Mouse (Mus musculus) heart, embryonic 11.5 days (tissue): ENCODE measurements around the gene Map2k6. TPM values are rescaled to one million over a fixed set of nuclear protein-coding genes. Genes with fewer than 3 reads are reported as not detected.

Experiments
- ATAC-seq: fragments of 200-750 bp; cut with Nextera tagmentation; replicated peaks from 2 replicates; pipeline ENCODE4 v1.8.0; 2017; ENCODE audit warnings: moderate library complexity; ENCODE audit not compliant: insufficient number of reproducible peaks, low FRiP score, low TSS enrichment
- H3K27ac ChIP-seq: fragments of 300-500 bp; sonication (generic); 2 replicates; pipeline ENCODE4 v1.5.1; 2014; ENCODE audit warnings: mild to moderate bottlenecking, low read depth, low read length
- H3K27me3 ChIP-seq: fragments of 300-500 bp; sonication (generic); 2 replicates; pipeline ENCODE4 v1.6.1; 2014; ENCODE audit warnings: mild to moderate bottlenecking, low read length, mixed read lengths; ENCODE audit not compliant: control insufficient read depth, insufficient read depth
- H3K36me3 ChIP-seq: fragments of 300-500 bp; sonication (generic); 2 replicates; pipeline ENCODE4 v1.6.1; 2014; ENCODE audit warnings: mild to moderate bottlenecking, low read length, moderate library complexity, mixed read lengths; ENCODE audit not compliant: control insufficient read depth, insufficient read depth
- H3K4me1 ChIP-seq: fragments of 300-500 bp; sonication (generic); 2 replicates; pipeline ENCODE4 v1.6.1; 2014; ENCODE audit warnings: low read length; ENCODE audit not compliant: control insufficient read depth, insufficient read depth
- H3K4me2 ChIP-seq: fragments of 300-500 bp; sonication (generic); 2 replicates; pipeline ENCODE4 v1.6.1; 2014; ENCODE audit warnings: mild to moderate bottlenecking, moderate library complexity
- H3K4me3 ChIP-seq: fragments of 300-500 bp; sonication (generic); 2 replicates; pipeline ENCODE4 v1.5.1; 2014; ENCODE audit warnings: low read depth, low read length
- H3K9ac ChIP-seq: fragments of 300-500 bp; sonication (generic); 2 replicates; pipeline ENCODE4 v1.6.1; 2014; ENCODE audit warnings: mild to moderate bottlenecking, low read depth, low read length, moderate library complexity
- H3K9me3 ChIP-seq: fragments of 300-500 bp; sonication (generic); replicated peaks from 2 replicates; pipeline ENCODE4 v1.6.1; 2016; ENCODE audit warnings: low read length; ENCODE audit not compliant: control insufficient read depth
- WGBS: fragments of 180-500 bp; shearing (Covaris S2); extraction: QIAGEN DNeasy Blood & Tissue Kit; methylation state at CpG from one replicate; pipeline ENCODE4 v1.1.7; 2014; ENCODE audit not compliant: insufficient replicate concordance; 5-methylcytosine and 5-hydroxymethylcytosine counted together
- polyA plus RNA-seq: library from polyadenylated mRNA; unstranded; fragments of >200 nt; fragmentation: Nextera tagmentation; extraction: Ambion mirVana; gene quantifications from 2 replicates; pipeline ENCODE4 v1.2.1, GENCODE M21; 2014

The Map2k6 gene
- polyA plus RNA-seq, 1 experiment from 2014 or later = 16.7 TPM

GRCm38 (mm10) chr11:110435839-110436556 is 37.1 kb downstream of the Map2k6 start:
- H3K27me3 ChIP-seq = no peaks in the 10 kb centered on the region
- H3K9ac ChIP-seq = no peak overlapping the region
- WGBS = 70% methylated on average over 7 of the region's 8 CpGs
- ATAC-seq = no peak
- H3K4me2 ChIP-seq = no peak overlapping the region
- no peak overlapping the region for H3K27ac ChIP-seq
- no peak overlapping the region for H3K4me3 ChIP-seq
- no peaks in the 10 kb centered on the region for H3K36me3 ChIP-seq
- H3K9me3 ChIP-seq = no peaks in the 10 kb centered on the region
- H3K4me1 ChIP-seq = no peaks in the 10 kb centered on the region

DNA sequence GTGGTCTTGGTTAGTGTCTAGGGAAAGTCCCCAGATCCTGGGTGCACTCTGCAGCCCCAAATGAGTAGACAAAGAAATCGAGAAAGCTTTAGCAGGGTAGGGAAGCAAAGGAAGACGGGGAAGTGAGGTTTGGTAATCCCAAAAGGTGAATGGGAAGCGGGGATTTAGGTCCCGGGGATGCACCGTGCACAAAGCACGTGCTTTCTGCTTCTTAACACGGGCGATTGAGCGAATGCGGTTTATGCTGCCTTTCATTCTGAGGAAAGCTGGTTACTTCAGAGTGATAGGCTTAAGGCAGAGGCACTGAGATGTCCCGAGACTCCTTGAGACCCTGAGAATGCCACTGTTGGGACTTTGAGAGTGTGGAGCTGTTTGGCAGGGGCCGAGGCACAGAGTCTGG is 38.1 kb downstream of the Map2k6 start:
- WGBS = 71% methylated on average over 12 of the region's 12 CpGs
- Histone ChIP-seq H3K27ac (no peak overlapping the region), H3K9ac (no peak overlapping the region)

DNA sequence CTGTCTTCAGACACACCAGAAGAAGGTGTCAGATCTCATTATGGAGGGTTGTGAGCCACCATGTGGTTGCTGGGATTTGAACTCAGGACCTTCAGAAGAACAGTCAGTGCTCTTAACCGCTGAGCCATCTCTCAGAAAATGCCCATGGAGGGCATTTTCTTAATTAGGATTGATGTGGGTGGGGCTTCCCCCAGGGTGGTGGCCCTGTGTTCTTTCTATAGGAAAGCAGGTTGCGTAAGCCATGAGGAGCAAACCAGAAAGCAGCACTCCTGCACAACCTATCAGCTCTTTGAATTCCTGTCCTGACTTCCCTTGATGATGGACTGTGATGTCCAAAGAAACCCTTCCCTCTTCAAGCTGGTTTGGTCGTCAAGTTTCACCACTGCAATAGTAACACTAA is 39.2 kb downstream of the Map2k6 start:
- no peak overlapping the region for H3K9ac ChIP-seq
- H3K36me3 ChIP-seq = no peaks in the 10 kb centered on the region
- H3K4me3 ChIP-seq = no peak overlapping the region
- no peak overlapping the region for H3K27ac ChIP-seq
- no peaks in the 10 kb centered on the region for H3K27me3 ChIP-seq
- H3K9me3 ChIP-seq = no peaks in the 10 kb centered on the region
- ATAC-seq = no peak
- H3K4me2 ChIP-seq = no peak overlapping the region
- 88% methylated on average over 3 of the region's 3 CpGs for WGBS
- H3K4me1 ChIP-seq = no peaks in the 10 kb centered on the region

More for the DNA sequence above, 38.1 kb downstream of the Map2k6 start:
- Histone ChIP-seq H3K9me3 (no peaks in the 10 kb centered on the region), H3K36me3 (no peaks in the 10 kb centered on the region), H3K4me3 (no peak overlapping the region), H3K4me2 (no peak overlapping the region), H3K27me3 (no peaks in the 10 kb centered on the region), H3K4me1 (no peaks in the 10 kb centered on the region)
- ATAC-seq = no peak

GRCm38 (mm10) chr11:110438700-110439296 is 39.9 kb downstream of the Map2k6 start:
- no peak overlapping the region for H3K4me3 ChIP-seq
- no peaks in the 10 kb centered on the region for H3K4me1 ChIP-seq
- H3K4me2 ChIP-seq = no peak overlapping the region
- H3K9me3 ChIP-seq = no peaks in the 10 kb centered on the region
- ATAC-seq = no peak
- no peaks in the 10 kb centered on the region for H3K36me3 ChIP-seq
- H3K27ac ChIP-seq = no peak overlapping the region
- no peaks in the 10 kb centered on the region for H3K27me3 ChIP-seq
- WGBS = 63% methylated on average over 4 of the region's 4 CpGs
- no peak overlapping the region for H3K9ac ChIP-seq

DNA sequence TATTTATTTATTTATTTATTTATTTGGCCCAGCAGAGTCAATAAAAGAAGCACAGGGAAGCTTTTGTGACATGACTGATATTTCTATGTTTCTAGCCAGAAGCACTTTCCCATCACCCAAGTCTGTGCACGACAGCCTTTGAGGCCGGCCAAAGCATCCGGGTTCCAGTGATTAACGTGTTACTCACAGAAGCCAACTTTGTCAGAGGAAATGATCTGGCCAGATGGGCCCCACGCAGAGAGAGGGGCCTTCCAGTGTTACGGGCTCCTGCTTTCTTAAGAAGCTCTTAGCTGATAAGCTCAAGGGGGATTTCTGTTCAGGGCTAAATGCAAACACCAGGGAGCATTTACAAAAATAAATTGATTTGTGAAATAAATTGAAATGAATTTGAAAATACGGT is 40.4 kb downstream of the Map2k6 start:
- Histone ChIP-seq H3K27me3 (no peaks in the 10 kb centered on the region), H3K9me3 (no peaks in the 10 kb centered on the region), H3K27ac (no peak overlapping the region), H3K36me3 (no peaks in the 10 kb centered on the region), H3K4me2 (no peak overlapping the region), H3K4me1 (no peaks in the 10 kb centered on the region), H3K4me3 (no peak overlapping the region), H3K9ac (no peak overlapping the region)
- WGBS = 43% methylated on average over 7 of the region's 7 CpGs
- no peak for ATAC-seq

DNA sequence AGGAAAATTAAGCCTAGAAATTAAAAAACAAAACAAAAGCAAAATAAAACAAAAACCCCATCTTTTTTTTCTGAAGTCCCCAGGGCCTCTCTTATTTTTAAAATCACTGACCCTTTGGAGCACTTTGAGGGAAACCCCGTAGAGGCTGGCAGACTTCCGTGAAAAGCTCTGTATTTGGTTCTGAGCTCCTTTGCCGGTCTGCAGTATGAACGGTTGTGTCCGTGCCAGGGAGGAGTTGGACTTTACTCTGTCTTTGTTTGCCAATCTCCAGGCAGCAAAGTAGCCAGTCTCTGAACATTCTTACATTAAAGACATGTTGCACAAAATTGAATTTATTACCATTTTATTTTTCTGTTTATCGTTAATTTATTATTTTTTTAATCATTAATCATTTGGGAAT is 45.7 kb downstream of the Map2k6 start:
- Histone ChIP-seq H3K4me1 (peaks cover 8% of the 10 kb centered on the region), H3K9ac (no peak overlapping the region), H3K27ac (no peak overlapping the region), H3K27me3 (no peaks in the 10 kb centered on the region), H3K4me2 (no peak overlapping the region), H3K36me3 (no peaks in the 10 kb centered on the region), H3K4me3 (no peak overlapping the region), H3K9me3 (no peaks in the 10 kb centered on the region)
- 89% methylated on average over 6 of the region's 6 CpGs for WGBS
- no peak for ATAC-seq

- Histone ChIP-seq H3K4me1 (peaks cover 17% of the 10 kb centered on the region), H3K27ac (no peak overlapping the region), H3K36me3 (no peaks in the 10 kb centered on the region), H3K4me3 (peak overlapping the region; percentile 37), H3K9me3 (no peaks in the 10 kb centered on the region), H3K27me3 (peaks cover 2% of the 10 kb centered on the region; the same call in 1 of the 2 replicates), H3K9ac (peak overlapping the region; percentile 2; the same call in 1 of the 2 replicates), H3K4me2 (peak overlapping the region; percentile 61)
- ATAC-seq = 0 out of 2 replicates have a peak, but pooled peaks have one; percentile 35
- 8% methylated on average over 7 of the region's 7 CpGs for WGBS
Observed at GRCm38 (mm10) chr11:110448131-110448725, 49.3 kb downstream of the Map2k6 start.

GRCm38 (mm10) chr11:110448726-110449161 is 49.8 kb downstream of the Map2k6 start:
- peaks cover 17% of the 10 kb centered on the region for H3K4me1 ChIP-seq
- peak overlapping the region; percentile 2; the same call in 1 of the 2 replicates for H3K9ac ChIP-seq
- H3K27ac ChIP-seq = no peak overlapping the region
- peak overlapping the region; percentile 37 for H3K4me3 ChIP-seq
- no peak for ATAC-seq
- H3K4me2 ChIP-seq = peak overlapping the region; percentile 61
- H3K27me3 ChIP-seq = peaks cover 2% of the 10 kb centered on the region; the same call in 1 of the 2 replicates
- WGBS = 1% methylated on average over 12 of the region's 12 CpGs
- H3K9me3 ChIP-seq = no peaks in the 10 kb centered on the region
- H3K36me3 ChIP-seq = no peaks in the 10 kb centered on the region
